Mouse (Mus musculus) limb, embryonic 13.5 days (tissue): ENCODE data around the gene Csnk1g1. TPM values are rescaled to one million over a fixed set of nuclear protein-coding genes. Genes with fewer than 3 reads are reported as not detected.

Source experiments
- ATAC-seq: fragments of 200-750 bp; cut with Nextera tagmentation; 2 replicates; pipeline ENCODE4 v1.8.0; 2017; ENCODE audit warnings: low read depth, moderate number of reproducible peaks, moderate TSS enrichment; ENCODE audit not compliant: low FRiP score
- H3K27ac ChIP-seq: fragments of 300-500 bp; sonication (generic); 2 replicates; pipeline ENCODE4 v1.5.1; 2015; ENCODE audit warnings: inconsistent platforms, mild to moderate bottlenecking, moderate library complexity
- H3K27me3 ChIP-seq: fragments of 300-500 bp; sonication (generic); 2 replicates; pipeline ENCODE4 v1.6.1; 2015; ENCODE audit warnings: mild to moderate bottlenecking, inconsistent platforms
- H3K36me3 ChIP-seq: fragments of 300-500 bp; sonication (generic); 2 replicates; pipeline ENCODE4 v1.6.1; 2015; ENCODE audit warnings: inconsistent platforms, mild to moderate bottlenecking, moderate library complexity
- H3K4me1 ChIP-seq: fragments of 300-500 bp; sonication (generic); 2 replicates; pipeline ENCODE4 v1.6.1; 2015; ENCODE audit warnings: inconsistent platforms
- H3K4me2 ChIP-seq: fragments of 300-500 bp; sonication (generic); replicated peaks from 2 replicates; pipeline ENCODE4 v1.6.1; 2015; ENCODE audit warnings: inconsistent platforms, mild to moderate bottlenecking, moderate library complexity
- H3K4me3 ChIP-seq: fragments of 300-500 bp; sonication (generic); 2 replicates; pipeline ENCODE4 v1.5.1; 2015; ENCODE audit warnings: moderate library complexity, mild to moderate bottlenecking, inconsistent platforms
- H3K9ac ChIP-seq: fragments of 300-500 bp; sonication (generic); 2 replicates; pipeline ENCODE4 v1.6.1; 2015; ENCODE audit warnings: mild to moderate bottlenecking, inconsistent platforms
- H3K9me3 ChIP-seq: fragments of 300-500 bp; sonication (generic); 2 replicates; pipeline ENCODE4 v1.6.1; 2016; ENCODE audit warnings: inconsistent platforms
- WGBS: fragments of 180-500 bp; shearing (Covaris S2); methylation state at CpG from one replicate; pipeline ENCODE4 v1.1.7; 2015; 5-methylcytosine and 5-hydroxymethylcytosine counted together
- polyA plus RNA-seq: library from polyadenylated mRNA; unstranded; fragments of >200 nt; fragmentation: Nextera tagmentation; extraction: Ambion mirVana; gene quantifications from 2 replicates; pipeline ENCODE4 v1.2.1, GENCODE M21; 2015

Gene Csnk1g1
- polyA plus RNA-seq, result 18.6 and 18.8 TPM in 2 replicates

DNA sequence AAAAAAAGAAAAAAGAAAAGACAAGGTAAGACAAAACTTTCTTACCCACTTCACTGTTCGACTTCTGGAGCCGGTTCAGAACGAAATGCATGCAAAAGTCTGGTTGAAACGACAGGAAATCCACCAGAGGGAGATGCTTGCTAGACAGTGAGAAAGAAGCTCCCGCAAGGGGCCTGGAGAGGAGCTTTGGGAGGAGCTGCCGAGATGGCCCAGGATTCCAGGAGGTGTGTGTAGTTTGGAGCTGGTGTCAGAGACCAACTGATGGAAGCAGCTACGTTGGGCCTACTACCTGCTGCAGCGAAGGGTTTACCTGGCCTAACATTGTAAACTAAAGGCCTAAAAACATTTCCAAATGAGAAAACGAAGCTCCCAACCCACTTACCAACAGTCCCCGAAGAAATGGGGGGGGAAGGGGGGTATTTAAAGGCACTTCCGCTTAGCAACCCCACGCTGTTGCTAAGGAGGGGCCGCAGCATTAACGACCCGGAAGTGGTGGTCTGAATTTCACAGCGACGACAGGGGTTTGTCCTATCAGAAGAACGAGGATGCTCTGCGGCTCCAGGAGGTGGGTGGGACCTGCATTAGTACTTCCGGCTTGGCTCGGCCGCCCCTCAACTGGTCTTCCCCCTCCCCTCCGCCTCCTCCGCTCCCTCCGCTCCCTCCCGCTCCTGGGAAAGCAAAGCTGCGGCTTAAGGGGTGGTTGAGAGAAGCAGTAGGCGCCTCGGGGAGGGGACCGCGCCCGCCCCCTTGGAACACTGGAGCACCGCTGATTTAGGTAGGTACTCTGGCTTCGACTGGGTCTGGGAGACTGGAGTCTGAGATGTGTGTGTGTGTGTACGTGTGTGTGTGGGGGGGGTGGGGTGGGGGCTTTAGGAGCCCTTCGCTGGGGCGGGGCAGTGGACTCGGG, at the start of gene Csnk1g1, which contains the start of gene Trip4:
TSS of gene Csnk1g1 (plus strand) at position 531 of the 907 bp plus-strand sequence.
TSS of gene Trip4 (minus strand) at position 401 of the 907 bp plus-strand sequence.
- ATAC-seq, result peak; percentile 99
- Histone ChIP-seq H3K4me1 (peaks cover 15% of the 10 kb centered on the region), H3K27me3 (no peaks in the 10 kb centered on the region), H3K9ac (peak within 1 kb of the TSS; percentile 79), H3K9me3 (no peaks in the 10 kb centered on the region), H3K4me2 (peak within 1 kb of the TSS; percentile 85), H3K36me3 (peaks cover 14% of the 10 kb centered on the region), H3K4me3 (peak within 1 kb of the TSS; percentile 80), H3K27ac (peak within 1 kb of the TSS; percentile 93)
- WGBS, result under 1% methylated on average over 32 of the region's 38 CpGs

DNA sequence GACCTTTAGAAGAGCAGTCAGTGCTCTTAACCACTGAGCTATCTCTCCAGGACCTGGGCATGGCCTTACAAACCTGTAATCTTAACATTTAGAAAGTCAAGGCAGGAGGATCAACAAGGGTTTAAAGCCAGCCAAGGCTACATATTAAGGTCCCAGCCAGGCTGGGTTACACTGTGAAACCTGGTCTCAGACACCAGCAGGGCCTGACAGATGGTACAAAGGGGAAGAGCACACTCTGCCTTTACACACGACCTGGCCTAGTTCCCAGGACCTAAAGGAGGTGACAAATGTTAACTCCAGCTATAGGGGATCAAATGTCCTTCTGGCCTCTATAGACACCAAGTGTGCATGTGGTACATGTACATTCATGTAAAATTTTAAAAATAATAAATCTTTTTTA, 49.1 kb upstream of the Csnk1g1 start:
- H3K27ac ChIP-seq, result no peak overlapping the region
- H3K4me2 ChIP-seq, result no peak overlapping the region
- WGBS, result 52% methylated on average over 1 of the region's 1 CpGs
- no peak overlapping the region for H3K9ac ChIP-seq
- no peaks in the 10 kb centered on the region for H3K4me1 ChIP-seq
- no peaks in the 10 kb centered on the region for H3K9me3 ChIP-seq
- no peak overlapping the region for H3K4me3 ChIP-seq
- ATAC-seq, result no peak
- H3K27me3 ChIP-seq, result no peaks in the 10 kb centered on the region
- peaks cover 69% of the 10 kb centered on the region for H3K36me3 ChIP-seq

DNA sequence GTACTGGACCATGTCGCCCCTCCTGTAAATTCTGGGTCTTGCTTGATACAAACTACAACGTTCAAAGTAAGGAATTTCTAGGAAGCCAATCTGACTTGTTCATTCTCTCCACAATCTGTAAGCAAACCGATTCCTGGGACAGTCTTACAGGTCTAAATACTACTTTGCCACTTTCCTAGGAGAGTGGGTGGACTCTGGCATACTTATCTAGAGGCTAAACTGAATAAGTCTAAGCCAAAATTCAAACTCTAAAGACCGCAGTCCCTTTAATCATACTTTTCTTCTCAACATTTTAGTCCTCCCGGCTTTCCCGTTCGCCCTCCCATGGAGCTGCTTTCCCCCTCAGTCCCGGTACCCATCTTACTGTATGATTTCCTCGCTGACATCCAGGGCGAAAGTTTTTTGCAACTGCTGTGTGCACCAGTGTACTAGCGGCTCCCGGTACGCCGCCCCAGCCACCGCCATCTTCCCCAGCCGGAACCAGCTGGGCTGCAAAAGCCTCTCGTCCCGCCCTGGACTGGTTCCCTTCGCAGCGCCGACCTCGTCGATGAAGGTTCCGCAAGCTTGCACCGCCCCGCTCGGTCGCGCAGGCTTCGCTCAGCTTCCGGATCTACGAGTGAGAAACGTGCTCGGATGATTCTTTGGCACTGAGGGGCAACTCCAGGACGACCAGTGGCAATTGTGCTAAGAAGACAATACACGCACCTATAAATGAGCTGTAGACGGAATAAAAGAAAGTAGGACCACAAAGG, 24.0 kb upstream of the Csnk1g1 start:
- WGBS, result under 1% methylated on average over 37 of the region's 37 CpGs
- Histone ChIP-seq H3K9me3 (no peaks in the 10 kb centered on the region), H3K4me3 (peak overlapping the region; percentile 72), H3K9ac (peak overlapping the region; percentile 75), H3K36me3 (peaks cover 6% of the 10 kb centered on the region), H3K27me3 (no peaks in the 10 kb centered on the region), H3K4me2 (peak overlapping the region; percentile 70), H3K4me1 (peaks cover 7% of the 10 kb centered on the region), H3K27ac (peak overlapping the region; percentile 75)
- peak; percentile 97 for ATAC-seq

DNA sequence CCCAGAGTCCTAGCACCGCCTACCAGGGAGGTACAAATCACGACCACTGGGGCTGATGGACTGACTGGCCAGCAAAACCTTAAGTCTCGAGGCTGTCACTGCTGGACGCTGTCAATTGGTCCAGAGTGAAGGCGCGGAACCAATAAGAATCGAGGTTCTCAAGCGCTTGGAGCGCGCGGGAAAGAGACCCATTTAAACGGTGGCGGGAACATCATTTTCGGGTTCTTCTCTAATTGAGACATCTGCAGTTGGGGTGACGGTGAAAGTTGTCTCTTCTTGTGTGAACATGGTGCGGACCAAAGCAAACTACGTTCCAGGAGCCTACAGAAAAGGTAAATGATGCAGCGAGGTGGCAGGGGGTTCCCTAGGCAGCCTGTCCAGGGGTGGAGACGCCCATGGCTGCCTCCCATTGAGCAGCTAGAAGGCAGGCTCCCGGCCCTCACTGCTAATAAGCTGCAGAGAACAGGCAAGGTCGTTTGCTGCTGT, 18.5 kb upstream of the Csnk1g1 start, which contains the start of gene Pclaf:
TSS of gene Pclaf (plus strand) at position 95 of the 486 bp plus-strand sequence.
- peak; percentile 97 for ATAC-seq
- Histone ChIP-seq H3K9me3 (no peaks in the 10 kb centered on the region), H3K9ac (peak within 1 kb of the TSS; percentile 80), H3K4me2 (peak within 1 kb of the TSS; percentile 94), H3K4me3 (peak within 1 kb of the TSS; percentile 66), H3K4me1 (peaks cover 23% of the 10 kb centered on the region), H3K27me3 (no peaks in the 10 kb centered on the region), H3K36me3 (peaks cover 24% of the 10 kb centered on the region), H3K27ac (peak within 1 kb of the TSS; percentile 58; the same call in 1 of the 2 replicates)
- WGBS, result under 1% methylated on average over 21 of the region's 21 CpGs

DNA sequence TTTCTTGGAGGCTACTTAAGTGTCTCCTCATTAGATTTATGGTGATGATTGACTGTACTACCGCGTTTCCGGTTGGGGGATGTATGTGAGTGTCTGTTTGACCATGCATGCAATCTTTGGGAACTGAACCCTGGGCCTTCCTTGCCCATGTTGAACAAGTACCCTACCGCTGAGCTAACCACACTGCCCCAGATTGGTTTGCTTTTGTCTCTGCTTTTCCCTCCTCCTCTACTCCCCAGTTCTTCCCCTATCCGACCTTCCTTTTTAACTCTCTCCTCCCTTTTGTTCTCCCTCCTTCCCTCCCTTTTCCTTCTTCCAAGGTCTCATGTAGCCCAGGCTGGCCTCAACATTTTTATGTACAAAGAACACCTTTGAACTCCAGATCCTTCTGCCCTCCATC, 17.6 kb upstream of the Csnk1g1 start:
- Histone ChIP-seq H3K4me3 (peak overlapping the region; percentile 66), H3K9me3 (no peaks in the 10 kb centered on the region), H3K27me3 (no peaks in the 10 kb centered on the region), H3K27ac (no peak overlapping the region), H3K9ac (peak overlapping the region; percentile 80), H3K36me3 (peaks cover 31% of the 10 kb centered on the region), H3K4me1 (peaks cover 23% of the 10 kb centered on the region), H3K4me2 (peak overlapping the region; percentile 94)
- ATAC-seq, result no peak
- 0% methylated on average over 5 of the region's 5 CpGs for WGBS

DNA sequence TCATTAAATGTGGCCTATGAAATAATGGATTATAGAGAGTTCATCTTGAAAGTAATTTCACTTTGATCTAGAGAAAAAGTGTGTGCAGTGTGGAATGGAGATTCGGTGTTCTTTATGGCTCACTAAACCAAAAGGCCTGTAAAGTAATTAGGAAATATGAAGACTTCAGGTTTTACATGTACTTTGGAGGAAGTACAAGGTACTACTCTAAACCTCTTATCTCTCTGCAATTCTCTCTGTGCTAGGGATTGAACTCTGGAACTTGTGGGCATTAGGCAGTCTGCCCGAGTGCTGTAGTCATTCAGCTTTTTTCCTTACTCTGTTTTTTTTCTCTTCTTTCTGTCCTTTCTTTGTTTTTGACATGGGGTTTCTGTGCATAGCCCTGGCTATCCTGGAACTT, 11.7 kb upstream of the Csnk1g1 start:
- WGBS, result 91% methylated on average over 2 of the region's 2 CpGs
- no peak overlapping the region for H3K4me3 ChIP-seq
- H3K27me3 ChIP-seq, result no peaks in the 10 kb centered on the region
- no peak overlapping the region for H3K9ac ChIP-seq
- no peak overlapping the region for H3K27ac ChIP-seq
- peaks cover 6% of the 10 kb centered on the region for H3K4me1 ChIP-seq
- no peak for ATAC-seq
- H3K36me3 ChIP-seq, result peaks cover 65% of the 10 kb centered on the region
- H3K4me2 ChIP-seq, result no peak overlapping the region
- H3K9me3 ChIP-seq, result no peaks in the 10 kb centered on the region

DNA sequence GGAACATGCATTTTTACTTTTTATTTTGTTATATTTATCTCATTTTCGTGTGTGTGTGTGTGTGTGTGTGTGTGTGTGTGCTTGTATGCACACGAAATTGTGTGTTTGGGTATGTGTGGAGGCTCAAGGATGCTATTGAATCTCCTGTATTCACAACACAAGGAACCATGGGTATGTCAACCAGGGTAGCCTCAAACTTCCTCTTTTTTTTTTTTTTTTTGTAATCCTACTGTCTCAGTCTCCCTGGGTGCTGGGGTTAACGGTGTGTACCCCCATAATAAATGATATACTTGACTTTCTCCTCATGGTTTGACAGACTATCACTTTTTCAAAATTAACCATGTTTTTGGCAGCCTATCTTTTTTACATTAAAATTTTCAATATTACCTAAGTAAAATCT, 5.8 kb upstream of the Csnk1g1 start:
- WGBS, result 90% methylated on average over 3 of the region's 3 CpGs
- Histone ChIP-seq H3K4me3 (no peak overlapping the region), H3K27ac (no peak overlapping the region), H3K9ac (no peak overlapping the region), H3K4me1 (peaks cover 5% of the 10 kb centered on the region), H3K36me3 (peaks cover 43% of the 10 kb centered on the region), H3K27me3 (no peaks in the 10 kb centered on the region), H3K4me2 (no peak overlapping the region), H3K9me3 (no peaks in the 10 kb centered on the region)
- ATAC-seq, result no peak

DNA sequence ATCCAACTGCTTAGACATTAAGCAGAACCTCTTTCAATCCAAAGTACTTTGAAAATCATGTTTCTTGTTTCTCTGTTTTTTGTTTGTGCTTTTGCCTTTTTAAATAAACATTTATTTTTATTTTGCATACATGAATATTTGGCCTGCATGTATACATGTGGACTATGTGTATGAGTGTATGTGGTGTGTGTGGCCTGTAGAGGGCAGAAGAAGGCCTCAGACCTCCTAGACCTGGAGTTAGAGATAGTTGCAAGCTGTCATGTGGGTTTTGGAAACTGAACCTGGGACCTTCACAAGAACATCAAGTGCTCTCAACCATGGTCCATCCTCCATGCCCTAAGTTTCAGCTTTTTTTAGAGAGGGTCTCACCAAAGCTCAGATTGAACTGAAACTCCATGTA, 5.3 kb upstream of the Csnk1g1 start:
- no peak overlapping the region for H3K4me2 ChIP-seq
- no peak overlapping the region for H3K9ac ChIP-seq
- peaks cover 41% of the 10 kb centered on the region for H3K36me3 ChIP-seq
- no peak overlapping the region for H3K27ac ChIP-seq
- H3K4me1 ChIP-seq, result peaks cover 7% of the 10 kb centered on the region
- no peaks in the 10 kb centered on the region for H3K27me3 ChIP-seq
- ATAC-seq, result no peak
- H3K4me3 ChIP-seq, result no peak overlapping the region
- H3K9me3 ChIP-seq, result no peaks in the 10 kb centered on the region

DNA sequence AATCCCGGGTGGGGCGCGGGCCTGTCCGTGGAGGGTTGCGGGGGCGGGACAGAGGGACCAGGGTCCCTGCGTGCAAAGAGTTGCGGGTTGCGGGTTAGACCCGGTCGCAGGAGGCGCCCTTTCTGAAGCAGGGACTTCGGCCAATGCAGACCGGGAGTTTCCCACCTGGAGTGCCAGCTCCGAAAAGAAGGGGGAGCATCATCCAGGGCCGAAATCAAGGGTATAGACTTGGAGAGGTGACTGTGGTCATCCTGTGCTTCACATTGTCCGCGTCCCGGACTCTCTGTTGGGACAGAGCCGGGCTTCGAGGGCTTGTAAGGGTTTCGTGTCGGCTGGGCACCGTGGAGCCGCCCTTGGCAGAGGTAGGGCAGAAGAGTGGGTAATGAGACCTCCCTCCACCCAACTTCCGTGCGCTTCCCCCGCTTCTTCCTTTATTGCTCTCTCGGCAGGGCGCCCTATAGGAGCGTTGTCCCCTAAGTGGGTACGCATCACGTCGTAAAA, 627 bp downstream of the Csnk1g1 start:
- H3K4me1 ChIP-seq, result peaks cover 15% of the 10 kb centered on the region
- 0% methylated on average over 26 of the region's 34 CpGs for WGBS
- peak; percentile 13 for ATAC-seq
- H3K27me3 ChIP-seq, result no peaks in the 10 kb centered on the region
- H3K4me3 ChIP-seq, result peak overlapping the region; percentile 80
- H3K4me2 ChIP-seq, result peak overlapping the region; percentile 85
- H3K9ac ChIP-seq, result peak overlapping the region; percentile 79
- peak overlapping the region; percentile 93 for H3K27ac ChIP-seq
- H3K36me3 ChIP-seq, result peaks cover 9% of the 10 kb centered on the region
- H3K9me3 ChIP-seq, result no peaks in the 10 kb centered on the region

DNA sequence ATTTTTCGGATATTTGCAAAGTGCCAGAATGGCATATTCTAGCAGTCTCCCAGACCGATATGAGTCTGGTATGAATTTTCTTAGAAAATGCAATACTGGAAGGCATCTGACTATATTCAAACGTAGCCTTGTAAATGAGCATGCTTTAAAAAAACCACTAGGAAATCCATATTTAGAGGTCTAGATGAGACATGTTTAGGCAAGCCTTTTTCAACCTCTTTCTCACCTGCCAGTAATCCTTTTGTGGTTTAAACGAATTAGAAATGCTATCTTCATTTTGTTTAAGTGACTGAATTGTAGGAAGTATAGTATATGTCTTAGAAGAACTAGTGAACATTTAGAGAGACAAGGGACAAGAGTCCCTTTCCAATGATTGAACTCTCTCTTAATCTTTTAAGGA, 1.1 kb downstream of the Csnk1g1 start:
- H3K27me3 ChIP-seq, result no peaks in the 10 kb centered on the region
- H3K27ac ChIP-seq, result peak overlapping the region; percentile 93; the same call in 1 of the 2 replicates
- 7% methylated on average over 4 of the region's 4 CpGs for WGBS
- peak overlapping the region; percentile 80 for H3K4me3 ChIP-seq
- peaks cover 6% of the 10 kb centered on the region; the same call in 1 of the 2 replicates for H3K36me3 ChIP-seq
- H3K9ac ChIP-seq, result peak overlapping the region; percentile 79
- peaks cover 15% of the 10 kb centered on the region for H3K4me1 ChIP-seq
- peak overlapping the region; percentile 85 for H3K4me2 ChIP-seq
- H3K9me3 ChIP-seq, result no peaks in the 10 kb centered on the region
- ATAC-seq, result no peak

DNA sequence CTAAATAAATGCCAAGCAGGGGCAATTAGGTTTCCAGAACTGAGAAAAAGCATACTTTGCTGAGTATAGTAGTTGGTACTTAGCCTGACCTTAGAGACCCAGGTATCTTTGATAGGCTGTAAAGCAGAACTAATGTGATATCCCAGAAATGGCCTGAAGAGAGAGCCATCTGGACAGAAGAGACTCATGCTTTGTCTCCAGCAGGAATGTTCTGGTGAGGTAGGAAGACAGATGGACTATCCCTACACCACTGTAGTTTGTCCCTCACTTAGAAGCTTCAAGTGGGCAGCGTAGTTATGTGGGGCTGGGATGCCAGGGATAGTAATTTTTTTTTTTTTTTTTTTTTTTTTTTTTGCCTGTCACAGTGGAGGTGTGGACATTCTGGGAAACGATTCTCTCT, 5.3 kb downstream of the Csnk1g1 start:
- ATAC-seq, result no peak
- no peaks in the 10 kb centered on the region for H3K9me3 ChIP-seq
- no peak overlapping the region for H3K27ac ChIP-seq
- H3K36me3 ChIP-seq, result no peaks in the 10 kb centered on the region
- H3K4me1 ChIP-seq, result peaks cover 8% of the 10 kb centered on the region; the same call in 1 of the 2 replicates
- no peak overlapping the region for H3K4me2 ChIP-seq
- no peaks in the 10 kb centered on the region for H3K27me3 ChIP-seq
- WGBS, result 75% methylated on average over 2 of the region's 2 CpGs
- H3K4me3 ChIP-seq, result no peak overlapping the region
- H3K9ac ChIP-seq, result no peak overlapping the region

DNA sequence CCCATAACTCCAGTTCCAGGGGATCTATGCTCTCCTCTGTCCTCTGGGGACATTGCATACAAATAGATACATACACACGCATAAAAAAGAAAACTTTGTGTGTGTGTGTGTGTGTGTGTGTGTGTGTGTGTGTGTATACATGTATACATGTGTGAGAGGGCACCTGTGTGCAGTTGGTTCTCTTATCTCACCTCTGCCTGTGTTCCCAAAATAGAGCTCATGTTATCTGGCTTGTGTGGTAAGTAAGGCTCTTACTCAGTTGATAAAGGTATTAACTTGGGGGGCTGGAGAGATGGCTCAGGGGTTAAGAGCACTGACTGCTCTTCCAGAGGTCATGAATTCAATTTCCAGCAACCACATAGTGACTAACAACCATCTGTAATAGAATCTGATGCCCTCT, 8.3 kb downstream of the Csnk1g1 start:
- H3K9me3 ChIP-seq, result no peaks in the 10 kb centered on the region
- no peak overlapping the region for H3K4me2 ChIP-seq
- 90% methylated on average over 1 of the region's 1 CpGs for whole genome bisulfite sequencing
- no peak overlapping the region for H3K27ac ChIP-seq
- ATAC-seq, result no peak
- no peak overlapping the region for H3K4me3 ChIP-seq
- no peaks in the 10 kb centered on the region for H3K4me1 ChIP-seq
- H3K36me3 ChIP-seq, result no peaks in the 10 kb centered on the region
- no peak overlapping the region for H3K9ac ChIP-seq
- H3K27me3 ChIP-seq, result no peaks in the 10 kb centered on the region
